Mouse (Mus musculus): ENCODE results near the gene Slc25a5.

The Slc25a5 gene

GRCm38 (mm10) chrX:36799131-36799879 is 3.9 kb downstream of the Slc25a5 start:
- no peak for DNase-seq (ENCODE audit: low spot score in 2 of 2)

- DNase-seq (ENCODE audit: low spot score in 2 of 2) = no peak
Measured at GRCm38 (mm10) chrX:36803189-36803588, 7.7 kb downstream of the Slc25a5 start.

DNA sequence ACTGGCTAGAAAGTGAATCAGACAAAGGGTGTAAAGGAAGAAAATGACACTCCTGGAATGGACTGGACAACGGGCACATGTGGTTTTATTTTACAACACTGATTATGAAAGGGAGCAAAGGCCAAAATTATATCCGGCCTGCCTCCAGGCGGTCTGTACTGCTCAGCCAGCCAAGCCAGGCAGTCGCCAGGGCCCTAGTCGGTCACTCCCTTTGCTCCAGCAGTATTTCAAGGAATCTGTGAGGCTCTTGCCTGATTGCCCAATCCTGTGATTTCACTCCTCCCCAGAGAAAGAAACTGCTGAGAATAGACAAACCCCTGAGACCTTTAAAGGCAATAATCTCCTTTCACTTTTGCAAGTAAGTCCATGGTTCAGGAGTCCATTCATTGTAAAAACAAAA is 8.7 kb downstream of the Slc25a5 start:
- DNase-seq (ENCODE audit: low spot score in 2 of 2) = no peak

- no peak for DNase-seq (ENCODE audit: low spot score in 2 of 2)
Measured at GRCm38 (mm10) chrX:36805466-36806235, 10.2 kb downstream of the Slc25a5 start.

- DNase-seq (ENCODE audit: low spot score in 2 of 2) = peak; percentile 75 to 82
Measured at GRCm38 (mm10) chrX:36807360-36808317, 12.2 kb downstream of the Slc25a5 start.

DNA sequence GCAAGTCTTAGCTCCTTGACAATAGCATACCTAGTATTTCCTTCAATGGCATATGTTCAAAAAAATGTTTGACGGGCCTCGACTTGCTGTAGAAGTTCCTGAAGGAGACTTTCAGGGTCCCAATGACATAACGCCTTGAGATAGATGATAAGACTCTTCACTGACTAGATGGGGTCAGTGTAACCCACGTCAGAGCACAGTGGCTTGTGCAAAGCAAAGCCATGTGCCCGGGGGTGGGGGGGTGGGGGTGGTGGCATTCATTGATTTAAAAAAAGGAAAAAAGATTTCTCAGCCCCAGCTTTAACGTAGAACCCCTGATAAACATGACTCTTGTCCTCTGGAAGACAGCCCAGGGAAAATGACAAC is 12.8 kb downstream of the Slc25a5 start:
- no peak for DNase-seq (ENCODE audit: low spot score in 2 of 2)

GRCm38 (mm10) chrX:36811377-36811776 is 15.9 kb downstream of the Slc25a5 start:
- no peak for DNase-seq (ENCODE audit: low spot score in 2 of 2)

- no peak for DNase-seq (ENCODE audit: low spot score in 2 of 2)
Measured at GRCm38 (mm10) chrX:36814161-36814836, 18.8 kb downstream of the Slc25a5 start.

DNA sequence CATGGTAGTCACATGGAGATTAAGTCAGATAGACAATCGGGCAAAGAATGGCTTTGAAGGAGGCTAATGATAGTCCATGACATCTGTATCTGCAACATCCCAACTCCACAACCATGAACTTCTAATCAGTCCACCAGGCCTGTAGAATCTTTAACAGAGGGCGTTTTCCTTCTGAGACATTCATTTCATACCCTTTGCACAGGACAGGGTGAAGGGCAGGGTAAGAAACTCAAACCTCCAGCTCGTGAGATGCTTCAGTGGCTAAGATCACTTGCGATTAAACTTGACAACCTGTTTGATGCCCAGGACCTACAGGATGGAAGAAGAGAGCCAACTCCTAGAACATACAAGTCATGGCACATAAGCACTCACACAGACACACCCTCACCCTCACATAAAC is 19.6 kb downstream of the Slc25a5 start:
- DNase-seq (ENCODE audit: low spot score in 2 of 2) = no peak

DNA sequence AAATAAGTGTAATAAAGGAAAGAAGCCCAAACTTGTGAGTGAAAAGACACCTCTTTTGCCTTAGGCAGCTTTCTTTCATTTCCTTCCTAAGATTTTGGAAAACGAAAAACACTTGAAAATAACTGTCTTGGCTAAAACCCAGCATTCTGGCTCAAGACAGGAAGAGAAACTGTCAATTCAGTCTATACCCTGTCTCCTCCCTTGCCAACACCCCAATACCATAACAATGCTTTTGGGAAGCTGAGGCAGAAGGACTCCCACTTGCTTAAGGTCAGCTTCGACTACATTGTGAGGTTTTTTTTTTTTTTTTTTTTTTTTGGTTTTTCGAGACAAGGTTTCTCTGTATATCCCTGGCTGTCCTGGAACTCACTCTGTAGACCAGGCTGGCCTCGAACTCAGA is 20.0 kb downstream of the Slc25a5 start:
- no peak for DNase-seq (ENCODE audit: low spot score in 2 of 2)

- no peak for DNase-seq (ENCODE audit: low spot score in 2 of 2)
Measured at GRCm38 (mm10) chrX:36816368-36816899, 21.0 kb downstream of the Slc25a5 start.

- no peak for DNase-seq (ENCODE audit: low spot score in 2 of 2)
Measured at GRCm38 (mm10) chrX:36816953-36817441, 21.5 kb downstream of the Slc25a5 start.

- no peak for DNase-seq (ENCODE audit: low spot score in 2 of 2)
Measured at GRCm38 (mm10) chrX:36819575-36819974, 24.1 kb downstream of the Slc25a5 start.

- no peak for DNase-seq (ENCODE audit: low spot score in 2 of 2)
Measured at GRCm38 (mm10) chrX:36820201-36820600, 24.8 kb downstream of the Slc25a5 start.

DNA sequence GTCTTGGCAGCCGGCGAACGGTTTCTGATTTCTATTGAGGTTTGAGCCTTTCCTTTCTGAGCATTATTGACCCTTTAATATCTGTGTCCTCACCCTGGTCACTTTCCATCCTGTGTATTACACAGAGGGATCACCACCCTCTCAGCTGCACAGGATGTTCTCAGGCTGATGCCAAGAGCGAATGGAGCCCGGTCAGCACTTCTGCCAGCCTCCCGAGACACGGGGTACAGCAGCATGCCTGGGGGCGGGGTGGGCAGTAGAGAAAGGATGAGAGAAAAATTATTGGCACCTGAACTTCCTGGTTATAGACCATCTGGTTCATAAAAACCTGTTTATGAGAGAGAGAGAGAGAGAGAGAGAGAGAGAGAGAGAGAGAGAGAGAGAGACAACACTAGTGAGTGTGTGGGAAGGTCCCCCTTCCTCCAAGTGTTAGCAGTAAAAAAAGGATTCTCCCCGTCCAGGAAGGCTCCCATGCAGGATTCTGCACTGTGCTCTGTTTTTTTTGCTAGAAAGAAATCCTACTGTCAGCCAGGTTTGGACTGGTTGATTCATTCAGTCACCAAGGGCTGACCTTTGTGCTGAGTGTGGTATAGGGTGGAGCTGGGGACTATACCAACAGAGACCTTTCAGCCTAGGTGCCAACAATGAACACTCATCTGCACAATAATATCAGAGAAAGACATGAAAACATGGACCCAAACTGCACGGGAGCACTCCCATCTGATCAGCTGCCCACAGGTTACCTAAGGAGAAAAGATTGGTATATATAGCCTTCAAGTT is 28.7 kb downstream of the Slc25a5 start:
- no peak for DNase-seq (ENCODE audit: low spot score in 2 of 2)

DNA sequence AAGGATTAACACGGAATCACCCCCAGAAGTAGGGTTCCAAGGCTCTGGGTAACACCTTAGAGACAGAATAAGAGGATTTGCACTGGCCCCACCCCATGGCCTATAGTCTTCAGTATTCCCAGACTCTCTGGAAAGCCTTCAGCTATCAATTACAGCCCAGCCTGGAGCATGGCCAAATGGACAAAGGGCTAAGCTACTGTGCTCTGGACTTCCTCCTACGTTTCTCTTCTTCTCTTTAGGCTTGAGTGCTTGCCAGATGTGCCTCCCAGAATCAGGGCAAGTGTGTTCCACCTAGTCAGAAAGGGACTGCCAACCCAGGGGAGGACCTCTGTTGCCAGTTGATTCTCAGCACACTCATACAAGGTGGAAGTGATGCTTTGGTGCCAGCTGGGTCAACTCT is 29.6 kb downstream of the Slc25a5 start:
- DNase-seq (ENCODE audit: low spot score in 2 of 2) = no peak

DNA sequence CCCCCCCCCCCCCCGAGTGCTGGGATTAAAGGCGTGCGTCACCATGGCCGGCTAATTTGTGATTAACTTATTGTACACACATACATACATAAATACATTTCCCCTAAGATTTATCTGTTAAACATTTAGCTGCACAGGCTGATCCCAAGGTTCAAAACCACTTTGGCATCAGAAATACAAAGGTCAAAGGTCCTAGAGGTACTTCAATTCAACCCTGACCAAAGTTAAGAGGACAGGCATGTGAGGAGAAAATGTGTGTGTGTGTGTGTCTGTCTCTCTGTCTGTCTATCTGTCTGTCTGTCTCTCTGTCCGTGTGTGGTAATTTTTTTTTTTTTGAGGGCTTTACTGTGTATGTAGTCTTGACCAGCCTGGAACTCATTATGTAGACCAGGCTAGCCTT is 31.4 kb downstream of the Slc25a5 start:
- no peak for DNase-seq (ENCODE audit: low spot score in 2 of 2)

DNA sequence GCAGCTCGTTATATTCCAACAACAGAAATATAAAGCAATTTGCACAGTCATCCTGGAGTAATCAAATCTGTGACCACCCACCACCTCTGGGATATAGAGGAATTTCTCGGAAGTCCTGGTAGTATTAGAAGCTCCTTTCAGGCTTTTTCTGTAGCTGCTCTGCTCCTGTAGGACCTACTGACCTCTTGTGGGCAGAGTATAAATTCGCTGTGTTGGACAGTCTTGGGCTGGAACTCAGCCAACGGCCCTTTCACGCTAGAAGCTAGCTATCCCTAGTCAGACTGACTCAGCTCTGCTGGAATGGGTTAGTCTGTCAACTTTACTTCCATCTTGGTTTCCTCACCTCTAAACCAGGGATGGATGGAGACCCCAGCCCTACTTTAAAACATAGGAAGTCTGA is 34.8 kb downstream of the Slc25a5 start:
- DNase-seq (ENCODE audit: low spot score in 2 of 2) = no peak

DNA sequence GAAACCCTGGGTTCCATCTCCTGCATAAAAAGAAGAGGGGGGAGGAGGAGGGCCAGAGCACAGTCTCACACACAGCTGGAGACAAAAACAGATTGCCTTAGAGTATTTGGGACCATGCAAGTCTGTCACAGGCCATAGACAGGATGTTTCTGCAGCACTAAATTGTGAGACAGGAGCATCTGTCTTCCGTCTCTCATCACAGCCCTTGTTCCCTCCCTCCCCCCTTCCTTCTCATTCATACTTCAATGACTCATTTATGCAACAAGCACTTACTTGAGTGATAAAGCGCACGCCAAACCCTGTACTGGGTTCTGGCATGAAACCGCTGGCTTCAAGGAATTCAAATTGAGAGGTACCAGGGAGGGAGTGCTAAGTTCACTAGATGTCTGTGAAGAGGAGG is 36.2 kb downstream of the Slc25a5 start:
- DNase-seq (ENCODE audit: low spot score in 2 of 2) = no peak

- peak; percentile 26 to 67 for DNase-seq (ENCODE audit: low spot score in 2 of 2)
Measured at GRCm38 (mm10) chrX:36833397-36834084, 38.1 kb downstream of the Slc25a5 start.
